Mouse (Mus musculus) spleen, postnatal 36 days (tissue): ENCODE data around the gene Zfp641.

Experiments
- DNase-seq, 2 experiments: peaks; one replicate each; pipeline ENCODE4 v3.0.0; 2022; ENCODE audit warnings: low spot score in 2 of 2, mixed read lengths in 1 of 2

Zfp641 gene

GRCm38 (mm10) chr15:98295628-98296551 lies at the start of gene Zfp641:
Zfp641 (minus strand) TSS chr15:98296161.
- DNase-seq = no peak

DNA sequence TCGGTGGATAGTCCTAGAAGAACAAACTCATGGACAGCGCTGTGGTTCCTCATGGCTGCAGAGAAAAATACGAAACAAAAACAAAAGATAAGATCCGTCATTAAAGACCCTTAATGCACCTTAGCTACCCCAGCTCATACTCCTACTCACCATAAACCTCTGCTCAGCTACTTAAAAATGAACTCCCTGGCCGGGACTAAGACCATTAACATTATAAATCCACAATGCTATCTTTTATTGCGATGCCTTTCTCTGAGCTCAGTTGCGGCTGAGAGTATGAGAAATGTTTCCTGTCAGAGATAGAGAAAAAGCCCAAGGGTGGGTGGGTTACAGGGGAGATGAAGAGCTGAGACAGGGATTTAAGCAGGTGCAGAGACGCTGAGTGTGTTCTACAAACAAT lies 44.9 kb upstream of the Zfp641 start, which contains the start of gene Olfr284:
Gene Olfr284, minus strand, starts transcription at position 101 of the 400 bp plus-strand sequence.
- DNase-seq = no peak

DNA sequence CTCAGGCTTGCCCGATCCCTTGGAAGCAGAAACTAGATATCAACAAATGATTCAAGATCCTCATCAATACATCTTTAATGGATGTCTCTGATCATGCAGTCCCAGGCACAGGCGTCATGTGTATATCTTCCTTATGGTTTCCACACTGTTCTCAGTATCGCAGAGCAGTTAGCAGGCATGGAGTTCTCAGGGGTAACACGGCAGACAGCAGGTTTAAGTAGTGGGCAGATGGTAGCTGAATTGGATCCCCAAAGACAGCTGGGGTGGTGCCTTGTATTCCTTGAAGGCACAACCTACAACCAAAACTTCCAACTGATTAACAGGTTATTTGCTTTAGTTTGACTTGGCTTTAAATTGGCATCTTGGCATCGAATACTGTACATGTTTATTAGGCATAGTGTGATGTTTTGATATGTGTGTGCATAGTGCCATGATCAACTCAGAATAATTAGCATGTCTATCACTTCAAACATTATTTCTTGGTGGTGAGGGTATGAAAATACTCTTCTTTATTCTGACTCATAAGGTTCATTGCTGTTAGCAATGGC lies 21.3 kb upstream of the Zfp641 start, which contains the start of gene Olfr285:
Gene Olfr285, minus strand, starts transcription at position 177 of the 548 bp plus-strand sequence.
- DNase-seq = no peak

- DNase-seq = no peak
These were observed 19.7 kb upstream of the Zfp641 start for GRCm38 (mm10) chr15:98315703-98316102.

DNA sequence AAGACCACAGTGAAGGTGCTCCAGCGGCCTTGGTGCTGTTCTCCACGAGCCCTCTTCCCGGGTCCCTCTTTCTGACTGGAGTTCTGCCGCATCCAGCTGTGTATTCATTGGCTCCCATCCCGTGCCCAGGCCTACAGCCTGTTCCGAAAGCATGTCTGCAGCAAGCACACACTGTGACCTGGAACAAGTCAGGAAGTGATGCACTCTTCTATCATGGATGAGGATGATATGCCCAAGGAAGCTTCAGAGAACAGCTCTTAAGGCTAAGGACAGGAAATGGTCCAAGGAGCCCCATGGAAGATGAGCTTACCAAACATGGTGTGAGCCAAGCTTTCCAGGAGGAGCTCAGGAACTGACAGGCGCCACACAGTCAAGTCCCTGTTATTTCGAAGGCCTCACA lies 2.3 kb downstream of the Zfp641 start:
- DNase-seq = no peak

DNA sequence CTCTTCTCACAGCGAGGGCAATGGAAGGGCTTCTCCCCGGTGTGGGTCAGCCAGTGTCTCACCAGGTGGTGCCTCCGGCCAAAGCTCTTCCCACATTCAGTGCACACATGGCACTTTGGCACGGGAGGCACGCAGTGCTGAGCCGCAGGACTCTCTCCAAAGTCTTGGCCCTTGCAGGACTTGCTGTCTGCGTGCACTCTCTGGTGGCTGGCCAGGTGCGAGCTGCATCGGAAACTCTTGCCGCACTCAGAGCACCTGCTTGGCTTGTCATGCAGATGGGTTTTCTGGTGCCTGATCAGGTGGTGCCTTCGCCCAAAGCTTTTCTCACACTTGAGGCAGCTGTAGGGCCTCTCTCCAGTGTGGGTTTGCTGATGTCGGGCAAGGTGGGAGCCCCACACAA lies 7.4 kb downstream of the Zfp641 start:
- no peak for DNase-seq

GRCm38 (mm10) chr15:98286418-98286817 lies 9.5 kb downstream of the Zfp641 start:
- no peak for DNase-seq

- no peak for DNase-seq
These were observed 38.2 kb downstream of the Zfp641 start for GRCm38 (mm10) chr15:98257776-98258175.

GRCm38 (mm10) chr15:98257193-98257592 lies 38.8 kb downstream of the Zfp641 start, which contains the start of gene H1fnt:
H1fnt (minus strand) TSS chr15:98257293.
- DNase-seq = no peak

DNA sequence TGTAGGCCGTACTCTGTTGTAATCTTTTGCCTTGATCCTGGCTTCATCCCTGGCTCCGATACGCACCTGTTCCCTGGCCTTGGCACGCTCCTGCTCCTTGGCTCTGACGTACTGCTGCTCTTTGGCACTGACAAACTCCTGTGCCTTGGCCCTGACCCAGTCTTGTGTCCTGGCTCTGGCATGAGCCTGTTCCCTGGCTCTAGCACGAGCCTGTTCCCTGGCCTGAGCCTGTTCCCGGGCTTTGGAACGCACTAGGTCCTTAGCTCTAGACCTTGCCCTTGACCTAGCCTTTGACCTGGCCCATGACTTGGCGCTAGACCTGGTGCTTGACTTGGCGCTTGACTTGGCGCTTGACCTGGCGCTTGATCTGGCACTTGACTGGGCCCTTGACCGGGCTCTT lies 39.7 kb downstream of the Zfp641 start:
- no peak for DNase-seq
